Mouse (Mus musculus) liver (tissue): ENCODE measurements around the gene Olfr149.
"Not testable (repeated sequence)": the region's sequence is repeated elsewhere in the genome, so short reads cannot be mapped to it uniquely, and the experiment has no call there.

ENCODE experiments used
- DNase-seq: peaks from one replicate; pipeline ENCODE4 v3.0.0-alpha.2; 2020; ENCODE audit warnings: mixed read lengths

Gene Olfr149

DNA sequence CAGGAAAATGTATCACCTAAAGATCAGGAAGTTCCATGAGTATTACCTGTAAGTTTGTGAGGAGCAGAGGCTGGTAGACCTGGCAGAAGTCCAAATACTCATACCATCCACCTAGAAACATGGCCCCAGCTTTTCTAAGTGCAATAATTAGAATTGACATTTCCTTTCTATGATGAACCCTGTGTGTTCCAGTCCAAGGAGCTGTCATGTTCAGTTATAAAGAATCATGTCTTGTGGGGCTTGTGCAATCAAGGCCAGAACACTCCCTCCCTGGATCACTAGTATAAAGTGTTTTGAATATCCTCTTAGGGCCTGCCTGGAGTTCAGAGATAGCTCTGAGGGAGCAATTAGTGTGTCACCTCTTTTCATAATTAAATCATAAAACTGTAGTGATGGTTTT, at the start of gene Olfr149:
Olfr149 (minus strand) TSS at position 101 of the 400 bp plus-strand sequence.
- DNase-seq, result no peak

GRCm38 (mm10) chr9:39746428-39746827, 39.5 kb upstream of the Olfr149 start:
- DNase-seq, result no peak

GRCm38 (mm10) chr9:39745949-39746348, 39.0 kb upstream of the Olfr149 start, which contains the start of gene Olfr967:
Gene Olfr967, plus strand, starts transcription at chr9:39746249.
- DNase-seq, result no peak

DNA sequence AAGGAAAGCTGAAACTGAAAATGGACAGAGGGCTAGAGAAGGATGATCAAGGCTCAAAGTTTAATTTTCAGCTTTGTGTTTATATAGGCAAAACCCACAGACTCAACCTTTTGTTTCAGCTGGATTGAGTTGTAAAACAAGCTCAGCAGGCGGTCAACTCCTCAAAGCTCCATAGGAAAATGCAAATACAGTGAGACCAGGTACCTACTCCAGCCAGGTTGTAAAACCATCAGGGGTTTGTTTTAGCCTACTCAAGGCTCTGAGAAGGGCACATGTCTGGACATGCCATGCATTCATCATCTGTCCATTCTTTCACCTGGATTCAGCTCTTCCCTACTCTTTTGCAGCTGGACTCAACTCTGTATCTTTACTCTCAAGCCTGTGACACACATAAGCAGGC, 33.8 kb upstream of the Olfr149 start:
- DNase-seq, result no peak

DNA sequence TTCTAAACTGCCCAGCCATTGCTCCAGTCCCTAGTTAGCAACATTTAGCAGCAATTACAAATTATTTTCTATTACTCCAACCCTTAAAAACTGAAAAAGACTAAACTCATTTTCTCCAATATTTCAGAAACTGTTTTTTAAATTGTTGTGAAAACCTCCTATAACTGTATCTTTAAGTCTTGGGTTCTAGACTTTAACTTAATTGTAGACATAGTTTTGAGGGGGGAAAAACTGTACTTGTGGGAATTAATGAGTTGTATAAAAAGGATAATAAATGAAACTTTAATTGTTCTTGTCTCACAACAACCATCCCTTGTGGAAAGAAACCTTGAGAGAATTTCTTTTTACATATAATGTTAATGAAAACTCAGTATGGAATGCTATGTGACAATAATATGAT, 23.8 kb upstream of the Olfr149 start, which contains the start of gene Olfr150:
Olfr150 (plus strand) TSS at position 301 of the 400 bp plus-strand sequence.
- DNase-seq, result no peak

GRCm38 (mm10) chr9:39711053-39711452, 4.1 kb upstream of the Olfr149 start, which contains the start of gene Olfr965:
Gene Olfr965, plus strand, starts transcription at chr9:39711353.
- DNase-seq, result no peak

- DNase-seq, result peak; percentile 12
Measured at GRCm38 (mm10) chr9:39708958-39709357, 2.0 kb upstream of the Olfr149 start.

DNA sequence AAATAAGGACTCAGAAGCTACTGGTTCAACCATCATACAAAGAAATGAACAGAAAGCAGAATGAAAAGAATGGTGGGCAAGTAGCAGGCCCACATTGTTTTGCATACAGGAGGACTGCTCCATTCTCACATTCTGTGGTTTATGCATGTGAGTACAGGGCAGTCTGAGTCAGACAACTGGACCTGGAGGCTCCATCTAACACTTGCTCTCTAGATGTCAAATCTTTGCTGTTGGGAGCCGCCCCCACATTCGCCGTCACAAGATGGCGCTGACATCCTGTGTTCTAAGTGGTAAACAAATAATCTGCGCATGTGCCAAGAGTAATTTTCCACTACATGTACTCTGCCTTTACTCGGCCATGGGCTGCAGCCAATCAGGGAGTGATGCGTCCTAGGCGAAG, 5.8 kb downstream of the Olfr149 start:
- not testable (repeated sequence) for DNase-seq

- DNase-seq, result no peak
Measured at GRCm38 (mm10) chr9:39679280-39679679, 27.6 kb downstream of the Olfr149 start.

GRCm38 (mm10) chr9:39678557-39678956, 28.4 kb downstream of the Olfr149 start:
- DNase-seq, result no peak

- no peak for DNase-seq
Measured at GRCm38 (mm10) chr9:39674820-39675219, 32.1 kb downstream of the Olfr149 start.

GRCm38 (mm10) chr9:39669723-39670122, 37.2 kb downstream of the Olfr149 start:
- no peak for DNase-seq

DNA sequence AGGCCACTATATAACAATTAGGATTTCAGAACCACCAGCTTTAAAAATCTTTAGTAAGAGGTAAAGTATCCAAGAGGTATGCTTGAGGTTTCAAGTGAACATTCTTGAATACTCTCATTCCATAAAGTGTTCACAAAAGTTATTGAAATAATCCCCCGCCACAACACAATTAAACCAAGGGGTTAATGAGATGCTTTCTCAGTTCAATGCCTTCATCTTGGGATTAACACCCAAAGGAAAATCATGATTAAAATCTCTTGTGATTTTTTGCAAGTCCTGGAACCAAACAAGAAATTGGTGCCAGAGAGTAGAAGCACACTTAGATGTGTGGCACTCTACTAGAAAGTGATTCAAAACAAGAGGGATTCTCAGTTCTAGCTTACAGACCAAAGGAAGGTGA, 40.0 kb downstream of the Olfr149 start, which contains the start of gene Olfr963:
Olfr963 (plus strand) TSS at position 301 of the 400 bp plus-strand sequence.
- DNase-seq, result no peak

DNA sequence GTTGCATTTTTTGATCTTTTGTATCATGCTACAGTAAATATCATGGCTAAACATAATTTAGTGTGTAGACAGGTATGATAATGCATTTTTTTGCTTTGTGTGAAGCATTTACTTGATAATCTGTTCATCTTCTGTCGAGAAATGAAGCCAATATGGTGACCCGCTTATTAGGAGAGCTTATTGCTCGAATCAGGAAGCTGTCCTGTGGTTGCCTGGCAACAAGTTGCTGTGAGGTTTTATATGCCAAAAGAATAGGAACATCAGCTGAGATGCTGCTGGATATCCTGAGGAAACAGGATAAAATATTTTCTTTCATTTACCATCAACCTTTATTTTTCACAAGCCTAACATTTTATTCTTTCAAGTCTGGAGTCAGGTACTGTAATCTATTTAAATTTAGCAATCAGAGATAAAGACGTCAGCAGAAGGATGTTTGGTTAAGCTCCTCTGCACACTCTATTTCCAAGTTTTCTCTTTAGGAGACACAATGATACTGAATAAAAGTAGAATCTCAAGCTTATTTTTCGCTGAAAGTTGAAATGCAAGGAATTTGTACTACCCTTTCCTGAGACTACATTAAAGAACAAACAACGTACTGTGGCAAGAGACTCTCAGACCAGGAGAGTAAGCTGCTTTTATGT, 52.0 kb downstream of the Olfr149 start:
- DNase-seq, result no peak
